Mouse (Mus musculus) lung, adult 2 months (tissue): ENCODE results near the gene Spib.

ENCODE experiments used
- CTCF ChIP-seq: fragments of 200-500 bp; IDR thresholded peaks from 2 replicates; pipeline ENCODE4 v1.5.1; 2011; ENCODE audit warnings: mild to moderate bottlenecking, low read length, control low read depth; ENCODE audit not compliant: insufficient read depth
- POLR2A ChIP-seq: fragments of 200-500 bp; IDR thresholded peaks from 2 replicates; pipeline ENCODE4 v1.6.1; 2011; ENCODE audit warnings: low read depth, mild to moderate bottlenecking, control low read depth, low read length, borderline replicate concordance; ENCODE audit errors: extremely low read depth

DNA sequence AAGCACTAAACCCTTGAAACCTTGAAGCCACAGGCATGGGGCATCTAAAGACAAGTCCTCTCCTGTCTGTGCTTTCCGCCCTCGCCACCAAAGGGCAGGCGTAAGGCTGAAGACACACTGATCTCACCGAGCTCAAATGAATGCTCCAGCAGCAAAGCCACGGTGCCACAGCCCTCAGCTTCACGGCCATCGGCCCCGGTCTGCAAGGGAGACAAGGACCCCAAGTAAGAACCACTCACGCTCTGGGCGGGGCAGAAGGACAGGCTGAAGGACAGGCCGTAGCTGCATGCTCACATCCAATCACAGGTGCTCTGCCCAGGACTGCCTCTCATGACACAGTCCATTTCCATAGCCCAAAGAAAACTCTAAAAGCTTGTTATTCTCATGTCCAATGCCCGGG, 37.2 kb downstream of the Spib start:
- TF ChIP-seq POLR2A (no peak), CTCF (no peak)
